Mouse (Mus musculus) small intestine, adult 2 months (tissue): ENCODE measurements at regions not wholly inside any gene's neighbourhood (a gene's known extent, or its start where the extent isn't known, plus 50 kb on each side); places are given as distances from the start of the nearest gene placed in this dataset.

ENCODE experiments used
- CTCF ChIP-seq: fragments of 200-500 bp; IDR thresholded peaks from 2 replicates; pipeline ENCODE4 v1.5.1; 2012; ENCODE audit warnings: low read depth, mild to moderate bottlenecking, control low read depth, inconsistent platforms, low read length, moderate library complexity, mixed read lengths; ENCODE audit not compliant: insufficient replicate concordance, insufficient read length; ENCODE audit errors: extremely low read depth
- POLR2A ChIP-seq: fragments of 200-500 bp; IDR thresholded peaks from 2 replicates; pipeline ENCODE4 v1.6.1; 2012; ENCODE audit warnings: low read depth, mild to moderate bottlenecking, control low read depth, inconsistent platforms, low read length, moderate library complexity

DNA sequence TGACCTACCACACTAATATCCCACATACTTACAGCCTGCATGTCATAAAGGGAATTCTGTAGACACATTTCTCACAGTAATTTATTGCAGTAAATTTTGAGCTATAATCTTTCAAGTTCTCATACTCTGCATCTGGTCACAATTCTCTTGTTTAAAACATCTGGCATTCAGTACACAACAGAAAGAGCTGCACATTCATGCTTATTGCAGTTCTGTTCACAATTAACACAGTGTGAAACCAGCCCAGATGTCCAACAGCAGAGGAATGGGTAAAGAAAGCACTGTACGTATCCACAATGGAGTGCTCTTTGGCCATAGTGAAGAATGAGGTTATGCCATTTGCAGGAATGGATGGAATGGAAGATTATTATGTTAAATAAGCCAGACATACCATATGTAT, 72.5 kb upstream of the S1pr1 start:
- TF ChIP-seq POLR2A (no peak), CTCF (no peak)
